Mouse (Mus musculus) E14TG2a.4 (cell line): ENCODE results near the gene Plppr2.

ENCODE experiments used
- H3K27me3 ChIP-seq: 2 replicates; pipeline ENCODE4 v1.6.1; 2014; ENCODE audit warnings: low read length, control low read depth; ENCODE audit not compliant: insufficient read depth
- H3K36me3 ChIP-seq: 2 replicates; pipeline ENCODE4 v1.6.1; 2014; ENCODE audit warnings: low read length, control low read depth; ENCODE audit not compliant: insufficient read depth
- H3K4me1 ChIP-seq: replicated peaks from 2 replicates; pipeline ENCODE4 v1.6.1; 2014; ENCODE audit warnings: low read depth, low read length, control low read depth
- H3K4me3 ChIP-seq: replicated peaks from 2 replicates; pipeline ENCODE4 v1.5.1; 2014; ENCODE audit warnings: mild to moderate bottlenecking, low read length
- H3K9me3 ChIP-seq: 2 replicates; pipeline ENCODE4 v1.6.1; 2014; ENCODE audit warnings: low read length, control low read depth
- CTCF ChIP-seq: conservative IDR thresholded peaks from 2 replicates; pipeline ENCODE4 v1.5.1; 2014; ENCODE audit warnings: low read length
- NANOG ChIP-seq: IDR thresholded peaks from 2 replicates; pipeline ENCODE4 v1.6.1; 2014; ENCODE audit warnings: borderline replicate concordance, low read length, mixed read lengths
- POU5F1 ChIP-seq: IDR thresholded peaks from 2 replicates; pipeline ENCODE4 v1.6.1; 2014; ENCODE audit warnings: low read length, borderline replicate concordance

Gene Plppr2

DNA sequence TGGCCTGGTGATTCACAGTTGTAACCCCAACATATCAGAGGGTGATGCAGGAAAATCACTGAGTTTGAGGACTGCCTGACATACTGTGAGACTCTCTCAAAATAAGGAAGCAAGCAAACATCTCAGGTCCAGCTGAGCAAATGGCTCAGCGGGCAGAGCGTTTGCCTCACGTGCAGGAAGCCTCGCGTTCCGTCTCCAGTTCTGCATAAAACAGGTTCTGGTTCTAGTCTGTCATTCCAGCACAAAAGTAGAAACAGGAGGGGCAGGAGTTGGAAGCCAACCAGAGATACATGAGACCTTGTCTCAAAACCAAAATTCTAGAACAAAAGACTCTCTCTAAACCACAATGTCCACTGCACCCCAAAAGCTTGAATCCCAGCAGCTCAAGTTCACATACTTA is 10.0 kb upstream of the Plppr2 start:
- TF ChIP-seq NANOG (no peak), CTCF (no peak), POU5F1 (no peak)
- H3K4me1 ChIP-seq = peaks cover 58% of the 10 kb centered on the region
- no peaks in the 10 kb centered on the region for H3K9me3 ChIP-seq
- peak overlapping the region; percentile 87 for H3K4me3 ChIP-seq
- H3K27me3 ChIP-seq = no peaks in the 10 kb centered on the region
- H3K36me3 ChIP-seq = peaks cover 41% of the 10 kb centered on the region

DNA sequence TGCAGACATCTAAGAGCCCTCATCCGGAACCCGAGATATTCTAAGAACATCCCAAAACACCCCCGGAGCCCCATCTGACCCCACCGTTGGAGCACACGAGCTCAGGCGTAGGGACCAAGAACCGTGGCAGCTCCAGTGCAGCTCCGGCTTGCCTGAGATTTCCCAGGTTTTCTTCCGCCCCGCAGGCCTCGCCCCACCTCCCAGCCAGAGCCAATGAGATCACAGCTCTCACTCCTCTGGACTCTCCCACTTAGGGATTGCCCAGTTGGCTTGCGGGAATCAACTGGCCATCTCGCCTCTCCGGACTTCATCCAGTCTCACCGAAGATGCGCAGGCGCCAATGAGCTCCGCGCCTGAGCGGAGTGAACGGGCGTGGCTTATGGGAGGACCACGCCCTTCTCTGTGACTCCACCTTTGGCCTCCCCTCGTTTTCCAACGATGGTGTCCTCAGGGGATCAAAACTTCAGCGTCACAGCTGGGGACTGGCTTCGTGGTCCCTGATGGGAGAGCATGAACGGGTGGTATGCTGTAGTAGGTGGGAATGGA is 9.6 kb upstream of the Plppr2 start, which contains the start of the genes Ccdc159 and Tmem205:
Ccdc159 (plus strand) TSS at position 264 of the 546 bp plus-strand sequence.
Tmem205 (minus strand) TSS at position 349 of the 546 bp plus-strand sequence.
- H3K4me1 ChIP-seq = peaks cover 58% of the 10 kb centered on the region
- no peaks in the 10 kb centered on the region for H3K27me3 ChIP-seq
- peak within 1 kb of the TSS; percentile 87 for H3K4me3 ChIP-seq
- H3K36me3 ChIP-seq = peaks cover 38% of the 10 kb centered on the region
- TF ChIP-seq NANOG (no peak), CTCF (no peak), POU5F1 (no peak)
- no peaks in the 10 kb centered on the region for H3K9me3 ChIP-seq

DNA sequence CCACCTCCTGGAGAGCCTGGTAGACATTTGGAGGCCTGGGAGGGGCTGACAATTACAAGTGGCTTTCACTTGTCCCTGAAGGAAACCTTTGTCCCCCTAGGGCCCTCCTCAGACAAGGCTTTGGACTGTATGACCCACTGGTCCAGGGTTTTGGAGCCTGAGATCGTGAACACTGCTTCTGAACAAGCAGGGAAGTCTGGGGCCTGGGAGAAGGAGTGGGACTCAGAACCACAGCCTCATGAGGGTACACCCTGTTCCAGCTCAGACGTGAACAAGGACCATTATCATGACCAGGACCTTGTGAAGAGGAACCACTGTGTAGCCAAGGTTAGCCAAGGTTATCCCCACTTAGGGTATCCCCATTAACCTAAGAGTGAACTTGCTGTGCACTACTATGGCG is 7.6 kb upstream of the Plppr2 start:
- no peak overlapping the region for H3K4me3 ChIP-seq
- H3K9me3 ChIP-seq = no peaks in the 10 kb centered on the region
- H3K36me3 ChIP-seq = peaks cover 22% of the 10 kb centered on the region
- peaks cover 5% of the 10 kb centered on the region for H3K27me3 ChIP-seq
- H3K4me1 ChIP-seq = peaks cover 61% of the 10 kb centered on the region
- TF ChIP-seq NANOG = no peak
- no peak for TF ChIP-seq CTCF
- no peak for TF ChIP-seq POU5F1

DNA sequence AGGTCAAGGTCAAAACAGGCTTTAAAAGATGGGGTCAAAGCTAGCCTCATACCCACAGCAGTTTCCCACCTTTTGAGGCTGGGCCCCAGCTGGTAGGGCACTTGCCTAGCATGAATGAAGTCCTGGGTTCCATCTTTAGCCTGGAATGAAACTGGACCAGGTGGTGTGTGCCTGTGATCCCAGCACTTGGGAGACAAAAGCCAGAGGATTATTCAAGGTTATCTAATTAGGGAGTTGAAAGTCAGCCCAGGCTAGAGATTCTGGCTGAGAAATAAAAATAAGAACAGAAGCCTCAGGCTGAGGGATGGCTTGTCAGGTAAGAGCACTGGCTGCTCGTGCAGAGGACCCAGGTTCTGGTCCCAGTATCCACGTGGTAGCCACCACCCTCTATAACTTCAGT is 4.8 kb upstream of the Plppr2 start:
- no peak for TF ChIP-seq POU5F1
- no peak for TF ChIP-seq NANOG
- no peak for TF ChIP-seq CTCF
- no peak overlapping the region for H3K4me3 ChIP-seq
- H3K36me3 ChIP-seq = peaks cover 4% of the 10 kb centered on the region; the same call in 1 of the 2 replicates
- peaks cover 47% of the 10 kb centered on the region for H3K4me1 ChIP-seq
- H3K27me3 ChIP-seq = peaks cover 14% of the 10 kb centered on the region
- no peaks in the 10 kb centered on the region for H3K9me3 ChIP-seq

DNA sequence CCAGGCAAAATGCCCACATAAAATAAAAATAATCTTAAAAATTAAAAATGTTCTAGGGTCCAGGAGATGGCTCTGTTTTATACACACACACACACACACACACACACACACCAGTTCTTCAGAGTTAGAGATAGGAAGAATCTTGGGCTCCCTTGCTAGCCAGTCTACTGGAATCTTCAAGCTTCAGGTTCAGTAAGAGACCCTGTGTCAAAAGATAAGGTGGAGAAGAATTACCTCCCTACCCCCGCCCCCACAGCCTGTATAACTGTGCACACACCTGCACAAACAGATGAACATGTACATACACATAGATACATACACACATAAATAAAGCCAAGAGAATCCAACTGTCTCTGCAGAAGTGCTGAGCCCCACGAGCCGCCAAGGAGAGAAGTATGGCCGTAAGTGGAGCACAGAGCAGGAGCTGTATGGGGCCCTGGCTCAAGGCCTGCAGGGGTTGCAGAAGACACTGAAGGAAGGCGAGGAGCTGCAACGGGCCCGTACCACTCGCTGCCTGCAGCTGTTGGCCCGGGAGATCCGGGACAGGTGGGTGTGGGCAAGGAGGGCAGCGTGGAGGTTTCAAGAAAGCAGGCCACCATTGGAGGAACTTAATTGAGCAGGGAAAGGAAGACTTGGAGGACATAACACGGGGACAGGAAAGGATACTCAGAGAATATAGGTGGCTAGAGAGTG is 4.2 kb upstream of the Plppr2 start:
- peak overlapping the region; percentile 32 for H3K4me3 ChIP-seq
- TF ChIP-seq POU5F1 (no peak), CTCF (no peak), NANOG (no peak)
- H3K27me3 ChIP-seq = peaks cover 14% of the 10 kb centered on the region
- no peaks in the 10 kb centered on the region for H3K9me3 ChIP-seq
- peaks cover 4% of the 10 kb centered on the region; the same call in 1 of the 2 replicates for H3K36me3 ChIP-seq
- H3K4me1 ChIP-seq = peaks cover 48% of the 10 kb centered on the region

DNA sequence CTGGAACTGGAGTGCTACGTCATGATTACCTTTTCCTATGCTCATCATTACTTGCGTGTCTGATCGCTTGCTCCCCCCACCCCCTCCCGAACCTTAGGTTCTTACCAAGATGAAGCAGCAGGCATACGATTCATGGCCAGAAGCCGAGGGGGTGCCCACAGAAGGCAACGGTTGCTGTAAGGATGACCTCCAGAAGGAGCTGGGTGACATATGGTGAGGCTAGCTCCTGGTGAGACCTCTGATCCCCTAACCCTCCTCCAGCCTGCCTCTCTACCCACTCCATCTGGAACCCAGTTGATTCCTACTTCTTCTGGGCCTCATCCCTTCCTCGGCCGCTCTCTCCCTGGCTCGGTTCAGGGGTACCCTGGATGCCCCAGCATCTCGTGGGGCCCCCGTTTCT is 2.8 kb upstream of the Plppr2 start:
- no peaks in the 10 kb centered on the region for H3K9me3 ChIP-seq
- H3K36me3 ChIP-seq = peaks cover 4% of the 10 kb centered on the region; the same call in 1 of the 2 replicates
- TF ChIP-seq POU5F1 (no peak), CTCF (no peak), NANOG (no peak)
- no peak overlapping the region for H3K4me3 ChIP-seq
- peaks cover 41% of the 10 kb centered on the region for H3K4me1 ChIP-seq
- H3K27me3 ChIP-seq = peaks cover 19% of the 10 kb centered on the region

DNA sequence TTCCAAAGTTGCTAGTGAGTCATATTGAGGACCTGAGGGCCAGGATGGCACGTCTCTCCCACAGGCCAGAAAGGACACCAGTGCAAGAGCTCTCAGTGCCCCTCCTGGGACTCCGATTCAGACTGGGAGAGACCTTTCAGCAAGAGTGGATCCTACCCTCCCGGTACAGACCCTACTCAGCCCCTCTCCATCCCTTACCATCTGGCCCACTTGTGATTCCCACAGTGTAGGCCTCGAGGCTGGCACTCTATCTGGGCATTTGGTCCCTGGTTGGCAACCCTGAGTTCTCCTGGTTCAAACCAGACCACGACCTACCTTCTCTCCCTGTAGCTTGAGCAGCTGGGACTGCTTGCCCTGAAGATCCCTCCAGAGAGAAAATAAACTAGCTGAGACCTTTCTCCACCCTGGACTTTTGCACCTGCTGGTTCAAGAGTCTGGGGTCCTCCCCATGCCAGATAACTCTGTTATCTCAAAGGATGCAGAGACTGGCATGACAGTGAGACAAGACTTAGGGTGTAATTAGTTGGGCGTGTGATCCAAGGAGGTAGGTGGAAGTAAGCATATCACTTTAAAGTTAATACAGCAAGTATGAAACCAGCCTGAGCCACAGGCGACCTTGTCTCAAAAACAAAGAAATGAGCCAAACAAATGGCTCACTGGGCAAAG is 1.2 kb upstream of the Plppr2 start:
- TF ChIP-seq POU5F1 = no peak
- TF ChIP-seq CTCF = no peak
- TF ChIP-seq NANOG = no peak
- Histone ChIP-seq H3K9me3 (no peaks in the 10 kb centered on the region), H3K4me3 (no peak overlapping the region), H3K4me1 (peaks cover 34% of the 10 kb centered on the region), H3K36me3 (peaks cover 5% of the 10 kb centered on the region), H3K27me3 (peaks cover 19% of the 10 kb centered on the region)

DNA sequence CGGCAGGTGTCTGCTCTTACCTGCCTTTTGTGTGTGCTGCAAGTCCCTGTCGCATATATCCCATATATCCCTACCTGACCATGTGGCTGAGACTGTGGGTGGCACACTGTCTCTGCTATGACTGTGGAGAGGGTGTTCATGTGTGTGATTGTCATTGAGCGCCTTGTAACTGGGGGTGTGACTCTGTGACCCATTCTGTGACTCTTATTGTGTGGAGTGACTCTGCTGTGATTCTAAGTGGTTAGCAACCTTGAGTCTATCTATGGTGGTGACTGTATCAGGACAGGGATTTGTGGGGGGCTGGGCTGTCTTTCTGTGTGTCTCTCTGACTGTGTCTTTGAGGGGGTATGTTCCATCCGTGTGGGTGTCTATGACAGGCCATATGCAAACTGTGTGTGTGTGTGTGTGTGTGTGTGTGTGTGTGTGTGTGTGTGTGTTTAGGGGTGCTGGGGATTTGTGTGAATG is 910 bp downstream of the Plppr2 start:
- H3K36me3 ChIP-seq = peaks cover 12% of the 10 kb centered on the region
- H3K4me3 ChIP-seq = no peak overlapping the region
- TF ChIP-seq POU5F1 (no peak), NANOG (no peak), CTCF (no peak)
- peaks cover 26% of the 10 kb centered on the region for H3K4me1 ChIP-seq
- H3K9me3 ChIP-seq = no peaks in the 10 kb centered on the region
- peaks cover 19% of the 10 kb centered on the region for H3K27me3 ChIP-seq
